Mouse (Mus musculus) megakaryocyte, embryonic 14.5 days (primary cell): Measurements from ENCODE around the gene Crocc2.

Experiments
- FLI1 ChIP-seq: IDR thresholded peaks from 2 replicates; pipeline ENCODE4 v1.6.1; 2012; ENCODE audit warnings: low read length, inconsistent platforms, mixed read lengths
- GATA1 ChIP-seq: IDR thresholded peaks from 3 replicates; pipeline ENCODE4 v1.6.1; 2012; ENCODE audit warnings: mixed read lengths, low read length, inconsistent platforms, borderline replicate concordance

GRCm38 (mm10) chr1:93245936-93246335, 77.4 kb downstream of the Crocc2 start:
- no peak for TF ChIP-seq GATA1
- TF ChIP-seq FLI1: no peak
